Mouse (Mus musculus): ENCODE results near the gene Gm13277. TPM values are rescaled to one million over a fixed set of nuclear protein-coding genes. Genes with fewer than 3 reads are reported as not detected.
A peak's percentile ranks its signal among the peaks of the same experiment; 100 is the strongest.
"Not testable (repeated sequence)": the region's sequence is repeated elsewhere in the genome, so short reads cannot be mapped to it uniquely, and the experiment has no call there.

The Gm13277 gene
- polyA plus RNA-seq, 1 experiment from 2014 or later: not detected

- 0% methylated on average over 14 of the region's 21 CpGs for WGBS
- H3K4me1 ChIP-seq (ENCODE audit: insufficient read depth); H3K9me3 ChIP-seq (ENCODE audit: low read depth, low read length); H3K27me3 ChIP-seq (ENCODE audit: insufficient read depth, low read length); H3K36me3 ChIP-seq (ENCODE audit: insufficient read depth): not testable (repeated sequence)
- Histone ChIP-seq H3K4me2 (peak overlapping the region; percentile 68), H3K9ac (peak overlapping the region; percentile 67; the same call in 1 of the 2 replicates), H3K4me3 (ENCODE audit: low read depth, low read length) (peak overlapping the region; percentile 46), H3K27ac (ENCODE audit: low read depth) (peak overlapping the region; percentile 97)
- ATAC-seq (ENCODE audit: insufficient read depth): peak; percentile 100
- TF ChIP-seq CTCF (IDR thresholded peaks at IDR 0.05; ENCODE audit: low read depth): peak; percentile 85
- peak; percentile 94 for DNase-seq
Measured at GRCm38 (mm10) chr4:88757628-88758031, 30.8 kb upstream of the Gm13277 start.

- not testable (repeated sequence) for H3K27me3 ChIP-seq (ENCODE audit: insufficient read depth, low read length); DNase-seq; H3K4me3 ChIP-seq (ENCODE audit: low read depth, low read length); H3K4me1 ChIP-seq (ENCODE audit: insufficient read depth); H3K9me3 ChIP-seq (ENCODE audit: low read depth, low read length); ATAC-seq (ENCODE audit: insufficient read depth); H3K9ac ChIP-seq; H3K27ac ChIP-seq (ENCODE audit: low read depth); H3K4me2 ChIP-seq; H3K36me3 ChIP-seq (ENCODE audit: insufficient read depth)
- WGBS: 90% methylated on average over 9 of the region's 9 CpGs
Measured at GRCm38 (mm10) chr4:88758751-88759150, 29.7 kb upstream of the Gm13277 start.

DNA sequence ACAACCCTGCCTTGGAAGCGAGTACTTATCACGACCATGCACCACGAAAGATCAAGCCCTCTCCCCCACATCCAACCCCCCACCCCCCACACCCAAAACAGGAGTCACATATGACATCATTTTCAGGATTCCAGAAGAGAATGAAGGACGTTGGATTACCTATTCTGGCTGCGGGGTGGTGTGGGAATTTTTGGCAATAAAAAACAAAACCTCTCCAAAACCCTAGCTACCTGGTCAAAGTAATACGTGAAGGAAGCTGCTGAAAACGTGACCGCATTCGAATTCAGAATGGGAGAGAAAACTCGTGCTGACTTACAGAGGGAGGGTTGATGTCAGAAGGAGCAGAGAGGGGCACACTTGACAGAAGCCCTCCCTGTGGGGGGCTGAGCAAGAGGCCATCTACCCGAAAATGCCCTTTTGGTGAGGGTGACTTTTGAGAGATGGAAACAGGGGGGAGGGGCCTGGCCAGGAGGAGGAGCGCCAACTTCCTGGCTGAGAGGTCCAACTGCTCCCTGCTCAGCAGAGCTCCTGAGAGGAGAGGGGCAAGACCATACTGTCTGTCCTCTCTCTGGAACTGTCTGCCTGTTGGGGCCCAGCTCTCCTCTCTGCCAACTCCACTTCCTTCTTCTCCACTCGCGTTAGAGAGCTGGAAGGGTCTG is 28.7 kb upstream of the Gm13277 start, which contains the start of gene Gm13283:
Gm13283 (plus strand) TSS at position 510 of the 659 bp plus-strand sequence.
- not testable (repeated sequence) for H3K9me3 ChIP-seq (ENCODE audit: low read depth, low read length); H3K4me1 ChIP-seq (ENCODE audit: insufficient read depth); H3K9ac ChIP-seq; H3K36me3 ChIP-seq (ENCODE audit: insufficient read depth); ATAC-seq (ENCODE audit: insufficient read depth); DNase-seq; H3K27me3 ChIP-seq (ENCODE audit: insufficient read depth, low read length)
- peak within 1 kb of the TSS; percentile 22; the same call in 1 of the 2 replicates for H3K4me3 ChIP-seq (ENCODE audit: low read depth, low read length)
- 19% methylated on average over 8 of the region's 14 CpGs for WGBS
- H3K27ac ChIP-seq (ENCODE audit: low read depth): peak within 1 kb of the TSS; percentile 50; the same call in 1 of the 2 replicates
- H3K4me2 ChIP-seq: peak within 1 kb of the TSS; percentile 48; the same call in 1 of the 2 replicates

DNA sequence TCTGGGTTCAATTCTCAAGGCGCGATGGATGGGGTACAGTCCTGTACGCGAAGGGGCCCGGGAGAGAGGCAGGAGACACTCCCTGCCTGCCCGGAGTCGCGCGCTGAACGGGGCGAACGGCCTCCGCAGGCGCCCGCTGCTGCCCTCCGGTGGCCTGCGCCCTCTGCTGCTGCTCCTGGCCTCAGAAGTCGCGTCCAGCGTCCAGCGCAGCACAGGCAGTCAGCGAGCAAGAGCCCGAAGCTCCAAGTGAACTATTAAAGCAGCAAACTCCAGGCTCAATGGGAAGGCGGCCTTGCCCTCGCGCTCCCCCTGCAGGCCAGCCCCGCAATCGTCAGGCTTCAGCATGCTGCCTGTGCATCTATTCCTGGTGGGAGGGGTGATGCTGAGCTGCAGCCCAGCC is 28.0 kb upstream of the Gm13277 start:
- H3K4me3 ChIP-seq (ENCODE audit: low read depth, low read length): peak overlapping the region; percentile 22; the same call in 1 of the 2 replicates
- H3K36me3 ChIP-seq (ENCODE audit: insufficient read depth); H3K9me3 ChIP-seq (ENCODE audit: low read depth, low read length); H3K27me3 ChIP-seq (ENCODE audit: insufficient read depth, low read length); ATAC-seq (ENCODE audit: insufficient read depth); H3K9ac ChIP-seq; H3K4me1 ChIP-seq (ENCODE audit: insufficient read depth): not testable (repeated sequence)
- peak; percentile 66 for TF ChIP-seq CTCF (IDR thresholded peaks at IDR 0.05; ENCODE audit: low read depth)
- DNase-seq: peak; percentile 84
- under 1% methylated on average over 18 of the region's 28 CpGs for WGBS
- H3K4me2 ChIP-seq: peak overlapping the region; percentile 48; the same call in 1 of the 2 replicates
- H3K27ac ChIP-seq (ENCODE audit: low read depth): peak overlapping the region; percentile 50; the same call in 1 of the 2 replicates

GRCm38 (mm10) chr4:88761776-88762175 is 26.7 kb upstream of the Gm13277 start:
- not testable (repeated sequence) for H3K36me3 ChIP-seq (ENCODE audit: insufficient read depth); DNase-seq; H3K27me3 ChIP-seq (ENCODE audit: insufficient read depth, low read length); ATAC-seq (ENCODE audit: insufficient read depth); H3K4me2 ChIP-seq; H3K4me3 ChIP-seq (ENCODE audit: low read depth, low read length); H3K9ac ChIP-seq; H3K27ac ChIP-seq (ENCODE audit: low read depth); H3K9me3 ChIP-seq (ENCODE audit: low read depth, low read length); H3K4me1 ChIP-seq (ENCODE audit: insufficient read depth)
- WGBS: 62% methylated on average over 6 of the region's 8 CpGs

DNA sequence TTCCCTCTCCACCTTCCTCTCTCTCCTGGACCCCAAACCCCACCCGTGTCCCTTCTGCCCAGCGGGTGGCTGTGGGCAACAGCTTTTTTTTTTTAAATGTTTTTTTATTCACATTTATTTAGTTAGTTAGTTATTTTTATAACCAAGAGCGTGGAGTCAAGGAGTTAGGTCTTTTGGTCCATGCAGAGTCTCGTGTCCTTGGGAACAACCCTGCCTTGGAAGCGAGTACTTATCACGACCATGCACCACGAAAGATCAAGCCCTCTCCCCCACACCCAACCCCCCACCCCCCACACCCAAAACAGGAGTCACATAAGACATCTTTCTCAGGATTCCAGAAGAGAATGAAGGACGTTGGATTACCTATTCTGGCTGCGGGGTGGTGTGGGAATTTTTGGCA is 26.1 kb upstream of the Gm13277 start:
- not testable (repeated sequence) for H3K4me1 ChIP-seq (ENCODE audit: insufficient read depth); H3K4me3 ChIP-seq (ENCODE audit: low read depth, low read length); H3K9me3 ChIP-seq (ENCODE audit: low read depth, low read length); ATAC-seq (ENCODE audit: insufficient read depth); H3K9ac ChIP-seq; H3K27me3 ChIP-seq (ENCODE audit: insufficient read depth, low read length); DNase-seq; H3K36me3 ChIP-seq (ENCODE audit: insufficient read depth); H3K27ac ChIP-seq (ENCODE audit: low read depth)
- 51% methylated on average over 9 of the region's 9 CpGs for WGBS
- H3K4me2 ChIP-seq: peak overlapping the region; percentile 43; the same call in 1 of the 2 replicates

GRCm38 (mm10) chr4:88763384-88764018 is 24.9 kb upstream of the Gm13277 start:
- ATAC-seq (ENCODE audit: insufficient read depth); H3K27me3 ChIP-seq (ENCODE audit: insufficient read depth, low read length); H3K4me1 ChIP-seq (ENCODE audit: insufficient read depth); H3K9me3 ChIP-seq (ENCODE audit: low read depth, low read length); H3K9ac ChIP-seq; H3K36me3 ChIP-seq (ENCODE audit: insufficient read depth): not testable (repeated sequence)
- Histone ChIP-seq H3K4me2 (peak overlapping the region; percentile 45), H3K27ac (ENCODE audit: low read depth) (peak overlapping the region; percentile 69; the same call in 1 of the 2 replicates), H3K4me3 (ENCODE audit: low read depth, low read length) (peak overlapping the region; percentile 18; the same call in 1 of the 2 replicates)
- peak; percentile 83 for DNase-seq
- peak; percentile 63 for TF ChIP-seq CTCF (IDR thresholded peaks at IDR 0.05; ENCODE audit: low read depth)
- 3% methylated on average over 23 of the region's 42 CpGs for WGBS

- H3K9ac ChIP-seq; H3K9me3 ChIP-seq (ENCODE audit: low read depth, low read length); DNase-seq; H3K4me2 ChIP-seq; H3K27ac ChIP-seq (ENCODE audit: low read depth); H3K27me3 ChIP-seq (ENCODE audit: insufficient read depth, low read length); ATAC-seq (ENCODE audit: insufficient read depth); H3K4me1 ChIP-seq (ENCODE audit: insufficient read depth); H3K36me3 ChIP-seq (ENCODE audit: insufficient read depth); H3K4me3 ChIP-seq (ENCODE audit: low read depth, low read length): not testable (repeated sequence)
- WGBS: no CpG with 5 or more reads among the region's 32 CpGs
Measured at GRCm38 (mm10) chr4:88773534-88773933, 14.9 kb upstream of the Gm13277 start, which contains the start of gene Gm13290. Gene Gm13290, plus strand, starts transcription at chr4:88773834.

DNA sequence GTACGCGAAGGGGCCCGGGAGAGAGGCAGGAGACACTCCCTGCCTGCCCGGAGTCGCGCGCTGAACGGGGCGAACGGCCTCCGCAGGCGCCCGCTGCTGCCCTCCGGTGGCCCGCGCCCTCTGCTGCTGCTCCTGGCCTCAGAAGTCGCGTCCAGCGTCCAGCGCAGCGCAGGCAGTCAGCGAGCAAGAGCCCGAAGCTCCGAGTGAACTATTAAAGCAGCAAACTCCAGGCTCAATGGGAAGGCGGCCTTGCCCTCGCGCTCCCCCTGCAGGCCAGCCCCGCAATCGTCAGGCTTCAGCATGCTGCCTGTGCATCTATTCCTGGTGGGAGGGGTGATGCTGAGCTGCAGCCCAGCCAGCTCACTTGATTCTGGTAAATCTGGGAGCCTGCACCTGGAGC is 11.8 kb upstream of the Gm13277 start, which contains the start of gene Gm13289:
Gm13289 (plus strand) TSS at position 301 of the 400 bp plus-strand sequence.
- H3K9me3 ChIP-seq (ENCODE audit: low read depth, low read length); DNase-seq; ATAC-seq (ENCODE audit: insufficient read depth); H3K4me1 ChIP-seq (ENCODE audit: insufficient read depth); H3K27me3 ChIP-seq (ENCODE audit: insufficient read depth, low read length); H3K36me3 ChIP-seq (ENCODE audit: insufficient read depth); H3K4me3 ChIP-seq (ENCODE audit: low read depth, low read length); H3K9ac ChIP-seq; H3K4me2 ChIP-seq; H3K27ac ChIP-seq (ENCODE audit: low read depth): not testable (repeated sequence)
- WGBS: no CpG with 5 or more reads among the region's 29 CpGs

DNA sequence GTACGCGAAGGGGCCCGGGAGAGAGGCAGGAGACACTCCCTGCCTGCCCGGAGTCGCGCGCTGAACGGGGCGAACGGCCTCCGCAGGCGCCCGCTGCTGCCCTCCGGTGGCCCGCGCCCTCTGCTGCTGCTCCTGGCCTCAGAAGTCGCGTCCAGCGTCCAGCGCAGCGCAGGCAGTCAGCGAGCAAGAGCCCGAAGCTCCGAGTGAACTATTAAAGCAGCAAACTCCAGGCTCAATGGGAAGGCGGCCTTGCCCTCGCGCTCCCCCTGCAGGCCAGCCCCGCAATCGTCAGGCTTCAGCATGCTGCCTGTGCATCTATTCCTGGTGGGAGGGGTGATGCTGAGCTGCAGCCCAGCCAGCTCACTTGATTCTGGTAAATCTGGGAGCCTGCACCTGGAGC is 8.9 kb upstream of the Gm13277 start, which contains the start of gene Gm13272:
Gm13272 (plus strand) TSS at position 301 of the 400 bp plus-strand sequence.
- not testable (repeated sequence) for H3K36me3 ChIP-seq (ENCODE audit: insufficient read depth); DNase-seq; H3K9ac ChIP-seq; ATAC-seq (ENCODE audit: insufficient read depth); H3K4me2 ChIP-seq; H3K9me3 ChIP-seq (ENCODE audit: low read depth, low read length); H3K27ac ChIP-seq (ENCODE audit: low read depth); H3K4me3 ChIP-seq (ENCODE audit: low read depth, low read length); H3K27me3 ChIP-seq (ENCODE audit: insufficient read depth, low read length); H3K4me1 ChIP-seq (ENCODE audit: insufficient read depth)
- no CpG with 5 or more reads among the region's 29 CpGs for WGBS
